Mouse (Mus musculus): Measurements from ENCODE around the gene Kif3c. TPM values are rescaled to one million over a fixed set of nuclear protein-coding genes. Genes with fewer than 3 reads are reported as not detected.

The Kif3c gene
- total RNA-seq (2015) (2.0 and 2.2 TPM in 2 replicates), total RNA-seq (2017) (1.4 and 1.6 TPM in 2 replicates)

GRCm38 (mm10) chr12:3364508-3365448 is at the start of gene Kif3c:
TSS of gene Kif3c (plus strand) at chr12:3365132.
- peak; percentile 68 for ATAC-seq (replicated peaks; ENCODE audit: poor library complexity)

- 0 out of 2 replicates have a peak, but pooled peaks have one; percentile 14 for ATAC-seq (replicated peaks; ENCODE audit: poor library complexity)
These were observed 48.8 kb upstream of the Kif3c start for GRCm38 (mm10) chr12:3316083-3316482.

- no peak for ATAC-seq (replicated peaks; ENCODE audit: poor library complexity)
These were observed 48.0 kb upstream of the Kif3c start for GRCm38 (mm10) chr12:3316937-3317336.

- no peak; the same call in 1 of the 2 replicates for ATAC-seq (replicated peaks; ENCODE audit: poor library complexity)
These were observed 45.6 kb upstream of the Kif3c start for GRCm38 (mm10) chr12:3319377-3319776.

GRCm38 (mm10) chr12:3323241-3323640 is 41.7 kb upstream of the Kif3c start:
- ATAC-seq (replicated peaks; ENCODE audit: poor library complexity): peak; percentile 45; the same call in 1 of the 2 replicates

GRCm38 (mm10) chr12:3325232-3325631 is 39.7 kb upstream of the Kif3c start:
- peak; percentile 51 for ATAC-seq (replicated peaks; ENCODE audit: poor library complexity)

GRCm38 (mm10) chr12:3329677-3330076 is 35.3 kb upstream of the Kif3c start:
- no peak for ATAC-seq (replicated peaks; ENCODE audit: poor library complexity)

GRCm38 (mm10) chr12:3338931-3339330 is 26.0 kb upstream of the Kif3c start:
- ATAC-seq (replicated peaks; ENCODE audit: poor library complexity): no peak

- ATAC-seq (replicated peaks; ENCODE audit: poor library complexity): no peak
These were observed 20.8 kb upstream of the Kif3c start for GRCm38 (mm10) chr12:3344155-3344554.

- no peak for ATAC-seq (replicated peaks; ENCODE audit: poor library complexity)
These were observed 19.9 kb upstream of the Kif3c start for GRCm38 (mm10) chr12:3345038-3345437.

- no peak for ATAC-seq (replicated peaks; ENCODE audit: poor library complexity)
These were observed 17.2 kb upstream of the Kif3c start for GRCm38 (mm10) chr12:3347682-3348081.

GRCm38 (mm10) chr12:3349387-3349786 is 15.5 kb upstream of the Kif3c start:
- peak; percentile 91 for ATAC-seq (replicated peaks; ENCODE audit: poor library complexity)

- ATAC-seq (replicated peaks; ENCODE audit: poor library complexity): peak; percentile 21; the same call in 1 of the 2 replicates
These were observed 14.8 kb upstream of the Kif3c start for GRCm38 (mm10) chr12:3350136-3350535.

- ATAC-seq (replicated peaks; ENCODE audit: poor library complexity): no peak
These were observed 12.7 kb upstream of the Kif3c start for GRCm38 (mm10) chr12:3352216-3352615.

GRCm38 (mm10) chr12:3355068-3355467 is 9.9 kb upstream of the Kif3c start:
- ATAC-seq (replicated peaks; ENCODE audit: poor library complexity): no peak

GRCm38 (mm10) chr12:3356824-3357223 is 8.1 kb upstream of the Kif3c start:
- peak; percentile 54 for ATAC-seq (replicated peaks; ENCODE audit: poor library complexity)

- ATAC-seq (replicated peaks; ENCODE audit: poor library complexity): peak; percentile 76
These were observed 5.6 kb upstream of the Kif3c start for GRCm38 (mm10) chr12:3359302-3359701.

- ATAC-seq (replicated peaks; ENCODE audit: poor library complexity): peak; percentile 42
These were observed 4.9 kb upstream of the Kif3c start for GRCm38 (mm10) chr12:3360043-3360442.

- no peak for ATAC-seq (replicated peaks; ENCODE audit: poor library complexity)
These were observed 856 bp upstream of the Kif3c start for GRCm38 (mm10) chr12:3364076-3364475.

- peak; percentile 33 for ATAC-seq (replicated peaks; ENCODE audit: poor library complexity)
These were observed 687 bp downstream of the Kif3c start for GRCm38 (mm10) chr12:3365449-3366189.

GRCm38 (mm10) chr12:3366190-3366956 is 1.4 kb downstream of the Kif3c start:
- ATAC-seq (replicated peaks; ENCODE audit: poor library complexity): no peak
